Mouse (Mus musculus): Measurements from ENCODE around the gene Cxcl10. TPM values are rescaled to one million over a fixed set of nuclear protein-coding genes. Genes with fewer than 3 reads are reported as not detected.

Gene Cxcl10
- polyA plus RNA-seq, 1 experiment from 2014 or later = 0.29 TPM

- ATAC-seq (ENCODE audit: insufficient number of reproducible peaks, insufficient read depth, low FRiP score, low TSS enrichment) = no peak
- 73% methylated on average over 3 of the region's 3 CpGs for WGBS
- H3K27me3 ChIP-seq = no peaks in the 10 kb centered on the region
- H3K4me2 ChIP-seq (replicated peaks) = no peak overlapping the region
- H3K36me3 ChIP-seq = no peaks in the 10 kb centered on the region
- H3K27ac ChIP-seq = no peak overlapping the region
- no peaks in the 10 kb centered on the region for H3K4me1 ChIP-seq
- H3K4me3 ChIP-seq = no peak overlapping the region
- H3K9ac ChIP-seq = no peak overlapping the region
- no peaks in the 10 kb centered on the region for H3K9me3 ChIP-seq
These were observed 11.9 kb downstream of the Cxcl10 start for GRCm38 (mm10) chr5:92336743-92337142.

- ATAC-seq (ENCODE audit: insufficient number of reproducible peaks, insufficient read depth, low FRiP score, low TSS enrichment) = no peak
- no peak overlapping the region for H3K4me3 ChIP-seq
- no peak overlapping the region for H3K27ac ChIP-seq
- H3K27me3 ChIP-seq = no peaks in the 10 kb centered on the region
- H3K4me1 ChIP-seq = no peaks in the 10 kb centered on the region
- no peaks in the 10 kb centered on the region for H3K36me3 ChIP-seq
- no peak overlapping the region for H3K9ac ChIP-seq
- no peak overlapping the region for H3K4me2 ChIP-seq (replicated peaks)
- 72% methylated on average over 9 of the region's 9 CpGs for WGBS
- H3K9me3 ChIP-seq = no peaks in the 10 kb centered on the region
These were observed 16.3 kb downstream of the Cxcl10 start for GRCm38 (mm10) chr5:92332359-92332840.

GRCm38 (mm10) chr5:92331635-92332338 lies 16.9 kb downstream of the Cxcl10 start, which contains the start of gene Art3:
TSS of gene Art3 (plus strand) at chr5:92331827.
- Histone ChIP-seq H3K4me3 (no peak within 1 kb of the TSS), H3K4me1 (no peaks in the 10 kb centered on the region), H3K36me3 (no peaks in the 10 kb centered on the region), H3K9ac (no peak within 1 kb of the TSS), H3K4me2 (replicated peaks) (no peak within 1 kb of the TSS), H3K27ac (no peak within 1 kb of the TSS), H3K9me3 (no peaks in the 10 kb centered on the region), H3K27me3 (no peaks in the 10 kb centered on the region)
- WGBS = 91% methylated on average over 17 of the region's 17 CpGs
- no peak for ATAC-seq (ENCODE audit: insufficient number of reproducible peaks, insufficient read depth, low FRiP score, low TSS enrichment)

GRCm38 (mm10) chr5:92331122-92331521 lies 17.6 kb downstream of the Cxcl10 start:
- H3K27me3 ChIP-seq = no peaks in the 10 kb centered on the region
- ATAC-seq (ENCODE audit: insufficient number of reproducible peaks, insufficient read depth, low FRiP score, low TSS enrichment) = no peak
- H3K4me1 ChIP-seq = no peaks in the 10 kb centered on the region
- WGBS = 92% methylated on average over 12 of the region's 12 CpGs
- H3K4me3 ChIP-seq = no peak overlapping the region
- H3K4me2 ChIP-seq (replicated peaks) = no peak overlapping the region
- no peaks in the 10 kb centered on the region for H3K9me3 ChIP-seq
- no peak overlapping the region for H3K27ac ChIP-seq
- no peaks in the 10 kb centered on the region for H3K36me3 ChIP-seq
- no peak overlapping the region for H3K9ac ChIP-seq

DNA sequence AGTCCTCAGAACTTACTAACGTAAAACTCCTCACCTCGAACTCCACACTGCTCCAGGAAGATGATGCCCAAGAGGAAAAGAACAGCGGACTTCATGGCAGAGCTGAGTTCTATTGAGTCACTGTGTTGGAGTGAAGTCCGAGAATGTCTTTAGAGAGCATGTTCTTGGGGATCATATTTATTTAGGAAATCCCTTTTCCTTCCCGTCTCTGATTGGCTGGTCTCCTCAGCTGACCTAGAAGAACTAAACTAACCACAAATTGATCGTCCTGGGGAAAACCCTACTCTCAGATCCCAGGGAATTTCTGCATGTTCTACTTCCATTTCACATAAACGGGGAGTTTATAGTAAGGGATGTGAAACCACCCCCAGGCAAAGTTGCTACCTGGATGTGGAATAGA lies 20.8 kb downstream of the Cxcl10 start, which contains the start of gene Cxcl9:
TSS of gene Cxcl9 (minus strand) at position 151 of the 400 bp plus-strand sequence.
- no peaks in the 10 kb centered on the region for H3K36me3 ChIP-seq
- H3K9ac ChIP-seq = no peak within 1 kb of the TSS
- 82% methylated on average over 7 of the region's 7 CpGs for WGBS
- no peak within 1 kb of the TSS for H3K27ac ChIP-seq
- no peaks in the 10 kb centered on the region for H3K4me1 ChIP-seq
- no peak within 1 kb of the TSS for H3K4me3 ChIP-seq
- H3K27me3 ChIP-seq = no peaks in the 10 kb centered on the region
- ATAC-seq (ENCODE audit: insufficient number of reproducible peaks, insufficient read depth, low FRiP score, low TSS enrichment) = no peak
- H3K4me2 ChIP-seq (replicated peaks) = no peak within 1 kb of the TSS
- H3K9me3 ChIP-seq = no peaks in the 10 kb centered on the region

- ATAC-seq (ENCODE audit: insufficient number of reproducible peaks, insufficient read depth, low FRiP score, low TSS enrichment) = no peak
- no peak overlapping the region for H3K4me2 ChIP-seq (replicated peaks)
- H3K36me3 ChIP-seq = no peaks in the 10 kb centered on the region
- WGBS = 73% methylated on average over 6 of the region's 6 CpGs
- no peaks in the 10 kb centered on the region for H3K9me3 ChIP-seq
- H3K4me1 ChIP-seq = no peaks in the 10 kb centered on the region
- no peak overlapping the region for H3K4me3 ChIP-seq
- no peak overlapping the region for H3K27ac ChIP-seq
- no peaks in the 10 kb centered on the region for H3K27me3 ChIP-seq
- no peak overlapping the region for H3K9ac ChIP-seq
These were observed 21.3 kb downstream of the Cxcl10 start for GRCm38 (mm10) chr5:92327367-92327766.

DNA sequence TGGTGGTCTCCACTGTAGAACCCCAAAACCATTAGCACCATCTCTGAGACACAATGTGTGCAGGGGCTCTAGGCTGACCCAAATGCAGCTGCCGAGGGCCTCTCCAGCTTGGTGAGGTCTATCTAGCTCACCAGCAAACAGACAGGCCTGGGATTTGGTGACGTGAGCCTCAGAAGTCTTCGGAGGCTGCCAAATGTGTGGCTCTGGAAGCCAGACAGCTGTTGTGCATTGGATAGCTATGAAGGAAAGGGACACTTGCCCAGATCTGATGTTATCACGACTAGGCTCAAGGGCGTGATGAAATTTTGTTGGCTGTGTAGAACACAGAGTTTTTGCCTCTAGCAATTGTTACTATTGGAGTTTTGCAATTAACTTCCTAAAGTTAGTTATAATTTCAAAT lies 25.4 kb downstream of the Cxcl10 start:
- no peaks in the 10 kb centered on the region for H3K9me3 ChIP-seq
- no peaks in the 10 kb centered on the region for H3K4me1 ChIP-seq
- H3K27me3 ChIP-seq = no peaks in the 10 kb centered on the region
- H3K36me3 ChIP-seq = no peaks in the 10 kb centered on the region
- H3K4me2 ChIP-seq (replicated peaks) = no peak overlapping the region
- ATAC-seq (ENCODE audit: insufficient number of reproducible peaks, insufficient read depth, low FRiP score, low TSS enrichment) = no peak
- 73% methylated on average over 5 of the region's 5 CpGs for WGBS
- H3K9ac ChIP-seq = no peak overlapping the region
- no peak overlapping the region for H3K4me3 ChIP-seq
- H3K27ac ChIP-seq = no peak overlapping the region

DNA sequence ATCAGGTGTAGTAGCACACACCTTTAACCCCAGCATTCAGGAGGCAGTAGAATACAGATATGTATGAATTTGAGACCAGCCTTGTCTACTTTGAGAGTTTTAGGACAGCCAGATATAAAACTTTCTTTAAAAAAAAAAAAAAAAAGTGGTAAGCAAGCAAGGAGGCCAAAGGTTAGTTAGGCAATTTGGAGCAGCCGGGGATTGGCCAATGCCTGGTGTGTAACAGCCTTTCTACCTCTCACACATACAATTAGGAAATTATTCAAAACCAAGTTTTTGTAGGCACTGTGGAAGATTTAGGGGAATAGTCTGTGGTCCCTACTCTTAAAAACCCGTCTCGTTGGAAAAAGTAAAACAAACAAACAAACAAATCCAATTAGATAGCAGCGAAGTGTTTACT lies 26.1 kb downstream of the Cxcl10 start:
- no peak overlapping the region for H3K27ac ChIP-seq
- no peaks in the 10 kb centered on the region for H3K4me1 ChIP-seq
- no peak overlapping the region for H3K4me2 ChIP-seq (replicated peaks)
- H3K9me3 ChIP-seq = no peaks in the 10 kb centered on the region
- no peak overlapping the region for H3K9ac ChIP-seq
- 79% methylated on average over 4 of the region's 4 CpGs for WGBS
- no peaks in the 10 kb centered on the region for H3K36me3 ChIP-seq
- ATAC-seq (ENCODE audit: insufficient number of reproducible peaks, insufficient read depth, low FRiP score, low TSS enrichment) = no peak
- no peaks in the 10 kb centered on the region for H3K27me3 ChIP-seq
- no peak overlapping the region for H3K4me3 ChIP-seq

DNA sequence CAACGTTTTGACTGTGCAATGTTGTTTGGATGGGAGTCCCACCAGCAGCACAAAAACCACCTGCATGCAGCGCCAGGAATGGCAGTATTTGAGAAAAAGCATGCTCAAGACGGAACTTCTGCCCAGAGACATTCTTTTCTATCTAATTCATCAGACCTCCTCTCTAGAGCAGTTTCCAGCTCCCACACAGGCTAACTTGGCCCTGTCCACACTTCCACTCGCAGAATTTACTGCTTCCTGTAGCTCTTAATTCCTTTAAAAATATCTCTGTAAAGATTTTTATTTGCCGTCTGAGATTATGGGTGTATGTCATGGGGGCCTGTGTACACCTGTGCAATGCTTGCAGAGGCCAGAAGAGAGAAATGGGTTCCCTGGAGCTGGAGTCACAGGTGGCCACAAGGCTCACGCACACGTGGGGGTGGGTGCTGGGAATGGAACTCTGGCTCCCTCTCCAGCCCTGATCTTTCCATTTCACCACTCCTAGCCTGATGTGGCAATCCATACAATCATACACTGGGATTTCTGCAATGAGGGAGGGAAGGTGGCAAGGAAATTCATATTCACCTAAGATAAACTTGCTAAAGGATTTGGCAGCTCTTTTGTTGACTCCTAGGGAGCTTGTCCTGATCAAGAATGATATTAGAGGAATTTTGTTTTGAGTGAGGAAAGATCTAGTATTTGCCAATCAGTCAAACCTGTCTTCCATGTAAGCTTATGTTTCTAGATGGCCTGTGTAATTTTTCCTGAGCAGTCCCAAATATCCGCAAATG lies 26.9 kb downstream of the Cxcl10 start:
- Histone ChIP-seq H3K4me2 (replicated peaks) (no peak overlapping the region), H3K27ac (no peak overlapping the region), H3K36me3 (no peaks in the 10 kb centered on the region), H3K4me1 (no peaks in the 10 kb centered on the region), H3K9ac (no peak overlapping the region), H3K27me3 (no peaks in the 10 kb centered on the region), H3K9me3 (no peaks in the 10 kb centered on the region), H3K4me3 (no peak overlapping the region)
- ATAC-seq (ENCODE audit: insufficient number of reproducible peaks, insufficient read depth, low FRiP score, low TSS enrichment) = no peak
- 74% methylated on average over 8 of the region's 8 CpGs for WGBS

DNA sequence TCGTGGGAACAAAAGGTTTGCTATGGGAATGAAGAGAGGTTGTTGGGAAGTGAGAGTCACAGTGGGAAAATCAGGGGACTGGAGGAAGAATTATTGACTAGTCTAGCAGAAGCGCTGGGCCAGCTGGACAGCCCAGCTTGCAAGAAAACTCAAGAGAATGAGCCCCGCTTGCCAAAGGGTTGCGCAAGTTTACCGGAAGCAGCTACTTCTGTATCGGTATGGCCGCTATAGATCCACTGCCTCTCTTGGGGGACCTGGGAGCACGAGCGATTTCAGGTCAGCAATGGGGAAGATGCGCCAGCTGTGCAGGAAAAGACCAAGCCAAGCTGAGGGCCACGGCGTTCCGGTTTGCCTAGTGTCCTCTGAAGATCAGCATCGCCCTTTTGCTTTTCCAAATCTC lies 30.1 kb downstream of the Cxcl10 start:
- no peak overlapping the region for H3K27ac ChIP-seq
- no peaks in the 10 kb centered on the region for H3K27me3 ChIP-seq
- H3K4me2 ChIP-seq (replicated peaks) = no peak overlapping the region
- 94% methylated on average over 14 of the region's 14 CpGs for WGBS
- no peaks in the 10 kb centered on the region for H3K9me3 ChIP-seq
- no peak overlapping the region for H3K4me3 ChIP-seq
- H3K36me3 ChIP-seq = no peaks in the 10 kb centered on the region
- no peak for ATAC-seq (ENCODE audit: insufficient number of reproducible peaks, insufficient read depth, low FRiP score, low TSS enrichment)
- H3K4me1 ChIP-seq = no peaks in the 10 kb centered on the region
- H3K9ac ChIP-seq = no peak overlapping the region

DNA sequence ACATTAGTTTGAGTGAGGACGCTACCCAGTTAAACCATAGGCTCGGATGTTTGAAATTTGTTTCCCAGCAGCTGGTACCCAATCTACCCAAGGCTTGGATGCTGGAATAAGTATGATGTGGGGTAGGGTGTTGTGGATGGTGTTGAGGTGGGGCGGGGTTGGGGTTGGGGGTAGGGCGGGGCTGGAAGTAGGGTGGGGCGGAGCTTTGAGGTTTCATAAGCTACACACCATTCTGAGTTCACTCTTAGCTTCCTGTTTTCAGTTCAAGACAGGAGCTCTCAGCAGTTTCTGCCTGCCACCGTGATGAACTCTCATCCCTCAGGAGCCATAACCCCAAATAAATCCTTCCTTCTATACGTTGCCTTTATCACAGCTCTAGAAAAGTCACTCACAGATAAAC lies 30.6 kb downstream of the Cxcl10 start:
- Histone ChIP-seq H3K27ac (no peak overlapping the region), H3K27me3 (no peaks in the 10 kb centered on the region), H3K4me1 (no peaks in the 10 kb centered on the region), H3K9me3 (no peaks in the 10 kb centered on the region), H3K36me3 (no peaks in the 10 kb centered on the region), H3K9ac (no peak overlapping the region), H3K4me2 (replicated peaks) (no peak overlapping the region), H3K4me3 (no peak overlapping the region)
- ATAC-seq (ENCODE audit: insufficient number of reproducible peaks, insufficient read depth, low FRiP score, low TSS enrichment) = no peak
- WGBS = 78% methylated on average over 7 of the region's 7 CpGs

DNA sequence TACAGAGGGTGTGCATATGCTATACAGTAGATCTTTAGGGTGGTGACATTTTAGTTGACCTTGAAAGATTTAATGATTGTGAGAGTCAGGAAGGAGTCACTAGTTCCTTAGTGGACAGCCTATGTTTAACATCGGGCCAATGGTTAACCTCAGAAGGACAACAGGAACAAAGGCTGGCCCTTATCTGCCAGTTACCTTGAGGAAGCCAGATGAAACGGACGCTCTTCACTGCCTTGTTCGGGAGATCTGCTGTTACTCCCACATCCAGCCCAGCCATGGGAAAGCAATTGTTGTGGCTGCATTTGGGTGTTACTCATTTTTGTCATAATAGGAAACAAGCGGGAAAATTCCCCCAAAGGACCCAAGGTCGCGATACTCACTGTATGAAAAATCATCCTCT lies 34.9 kb downstream of the Cxcl10 start:
- Histone ChIP-seq H3K9ac (no peak overlapping the region), H3K27me3 (no peaks in the 10 kb centered on the region), H3K27ac (no peak overlapping the region), H3K4me2 (replicated peaks) (no peak overlapping the region), H3K4me1 (peaks cover 4% of the 10 kb centered on the region), H3K36me3 (no peaks in the 10 kb centered on the region), H3K4me3 (no peak overlapping the region), H3K9me3 (no peaks in the 10 kb centered on the region)
- no peak for ATAC-seq (ENCODE audit: insufficient number of reproducible peaks, insufficient read depth, low FRiP score, low TSS enrichment)
- 79% methylated on average over 7 of the region's 7 CpGs for WGBS
